Mouse (Mus musculus): ENCODE measurements around the gene Fabp6.

- no peak for TF ChIP-seq CTCF (IDR thresholded peaks at IDR 0.05; ENCODE audit: insufficient read depth, low read depth, low read length)
- no peak for TF ChIP-seq POLR2A (IDR thresholded peaks at IDR 0.05; ENCODE audit: insufficient read depth, low read depth, low read length)
These were observed 2.9 kb upstream of the Fabp6 start for GRCm38 (mm10) chr11:43604207-43604606.
